Mouse (Mus musculus) liver, embryonic 14.5 days (tissue): ENCODE measurements around the gene Ppp1r2.

Source experiments
- CTCF ChIP-seq: IDR thresholded peaks from 2 replicates; pipeline ENCODE4 v1.5.1; 2016; ENCODE audit warnings: antibody characterized with exemption, low read depth, control low read depth
- EP300 ChIP-seq: IDR thresholded peaks from 2 replicates; pipeline ENCODE4 v1.6.1; 2016; ENCODE audit warnings: antibody characterized with exemption, low read depth

DNA sequence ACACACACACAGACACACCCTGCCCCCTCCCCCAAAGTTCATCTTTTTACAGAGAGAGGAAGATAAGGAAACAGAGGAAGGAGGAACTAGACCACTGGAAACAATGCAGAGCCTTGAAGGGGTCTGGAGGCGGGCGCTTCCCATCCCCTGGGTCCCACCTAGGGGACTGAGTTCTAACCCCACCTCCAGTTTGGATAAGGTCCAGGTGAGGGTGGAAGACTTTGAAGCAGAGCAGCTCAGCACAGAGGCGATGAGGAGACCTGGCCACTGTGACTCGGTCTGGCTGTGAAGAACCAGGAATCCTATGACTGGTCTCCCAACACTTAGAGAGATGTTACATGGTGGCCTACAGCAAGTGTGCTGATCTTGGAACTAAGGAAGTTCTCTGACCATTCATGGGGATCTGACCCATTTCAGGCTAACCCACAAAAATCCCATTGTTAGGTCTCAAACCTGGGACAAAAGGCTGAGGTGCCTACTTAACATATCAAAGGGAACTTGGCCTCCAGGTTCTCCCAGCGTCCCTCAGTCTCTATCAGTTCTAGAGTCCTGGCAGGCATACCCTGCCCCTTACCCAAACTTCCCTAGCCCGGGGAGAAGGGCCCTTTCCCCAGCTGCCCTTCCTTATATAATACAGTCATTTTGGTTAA lies 25.9 kb upstream of the Ppp1r2 start:
- TF ChIP-seq CTCF (no peak), EP300 (no peak)
